Mouse (Mus musculus): ENCODE results near the gene Idh2.

Idh2 gene

GRCm38 (mm10) chr7:80103335-80103734, 11.9 kb downstream of the Idh2 start:
- TF ChIP-seq GATA4 (IDR thresholded peaks at IDR 0.05; ENCODE audit: insufficient replicate concordance, low read length) = no peak

- no peak for TF ChIP-seq GATA4 (IDR thresholded peaks at IDR 0.05; ENCODE audit: insufficient replicate concordance, low read length)
These were observed 16.7 kb downstream of the Idh2 start for GRCm38 (mm10) chr7:80098389-80098976.

- no peak for TF ChIP-seq GATA4 (IDR thresholded peaks at IDR 0.05; ENCODE audit: insufficient replicate concordance, low read length)
These were observed 19.4 kb downstream of the Idh2 start for GRCm38 (mm10) chr7:80095598-80096309.

- no peak for TF ChIP-seq GATA4 (IDR thresholded peaks at IDR 0.05; ENCODE audit: insufficient replicate concordance, low read length)
These were observed 20.7 kb downstream of the Idh2 start for GRCm38 (mm10) chr7:80094481-80094880.

- TF ChIP-seq GATA4 (IDR thresholded peaks at IDR 0.05; ENCODE audit: insufficient replicate concordance, low read length) = no peak
These were observed 22.7 kb downstream of the Idh2 start for GRCm38 (mm10) chr7:80092351-80093046.

GRCm38 (mm10) chr7:80091866-80092210, 23.4 kb downstream of the Idh2 start:
- no peak for TF ChIP-seq GATA4 (IDR thresholded peaks at IDR 0.05; ENCODE audit: insufficient replicate concordance, low read length)

- no peak for TF ChIP-seq GATA4 (IDR thresholded peaks at IDR 0.05; ENCODE audit: insufficient replicate concordance, low read length)
These were observed 24.0 kb downstream of the Idh2 start for GRCm38 (mm10) chr7:80091004-80091865.

GRCm38 (mm10) chr7:80090191-80091003, 24.8 kb downstream of the Idh2 start:
- no peak for TF ChIP-seq GATA4 (IDR thresholded peaks at IDR 0.05; ENCODE audit: insufficient replicate concordance, low read length)

- no peak for TF ChIP-seq GATA4 (IDR thresholded peaks at IDR 0.05; ENCODE audit: insufficient replicate concordance, low read length)
These were observed 27.0 kb downstream of the Idh2 start for GRCm38 (mm10) chr7:80088191-80088590.

GRCm38 (mm10) chr7:80085970-80086715, 29.0 kb downstream of the Idh2 start:
- TF ChIP-seq GATA4 (IDR thresholded peaks at IDR 0.05; ENCODE audit: insufficient replicate concordance, low read length) = no peak

- TF ChIP-seq GATA4 (IDR thresholded peaks at IDR 0.05; ENCODE audit: insufficient replicate concordance, low read length) = no peak
These were observed 30.7 kb downstream of the Idh2 start for GRCm38 (mm10) chr7:80084484-80084931.

GRCm38 (mm10) chr7:80081586-80082554, 33.3 kb downstream of the Idh2 start:
- no peak for TF ChIP-seq GATA4 (IDR thresholded peaks at IDR 0.05; ENCODE audit: insufficient replicate concordance, low read length)

Measured in liver, adult (tissue).